Mouse (Mus musculus) CH12.LX (cell line): Measurements from ENCODE around the gene Rab25. TPM values are rescaled to one million over a fixed set of nuclear protein-coding genes. Genes with fewer than 3 reads are reported as not detected.

Experiments
- DNase-seq: peaks from one replicate; pipeline ENCODE4 v3.0.0-alpha.2; 2013; ENCODE audit errors: extremely low read depth
- H3K27ac ChIP-seq: 2 replicates; pipeline ENCODE4 v1.5.1; 2012; ENCODE audit warnings: low read depth, mild to moderate bottlenecking, control low read depth, moderate library complexity; ENCODE audit not compliant: insufficient read depth
- H3K27me3 ChIP-seq: replicated peaks from 2 replicates; pipeline ENCODE3; 2012; ENCODE audit warnings: inconsistent platforms
- H3K36me3 ChIP-seq, 2 experiments: replicated peaks in 1 of 2; 2 replicates each; pipeline versions ENCODE3 to v1.6.1; 2012; ENCODE audit warnings: inconsistent platforms in 1 of 2, low read length in 1 of 2, mild to moderate bottlenecking in 1 of 2, mixed read lengths in 1 of 2, moderate library complexity in 1 of 2; ENCODE audit not compliant: control insufficient read depth in 1 of 2, insufficient read depth in 1 of 2
- H3K4me1 ChIP-seq, 2 experiments: 2 replicates each; pipeline ENCODE4 v1.6.1; 2012; ENCODE audit warnings: inconsistent platforms in 1 of 2, moderate library complexity in 1 of 2; ENCODE audit not compliant: insufficient read depth in 2 of 2, control insufficient read depth in 1 of 2
- H3K4me2 ChIP-seq: 2 replicates; pipeline ENCODE4 v1.6.1; 2012; ENCODE audit warnings: low read depth, mild to moderate bottlenecking, control low read depth; ENCODE audit not compliant: poor library complexity, insufficient read depth, severe bottlenecking
- H3K4me3 ChIP-seq, 3 experiments: fragments of 150-350 bp in 1 of 3; sonication (generic) in 1 of 3; replicated peaks in 1 of 3; 2 replicates each; pipeline versions ENCODE3 to v1.5.1; 2011 to 2012; ENCODE audit warnings: low read depth in 2 of 3, low read length in 2 of 3, mild to moderate bottlenecking in 2 of 3, moderate library complexity in 2 of 3, control low read depth in 1 of 3, improper control_type of control experiment in 1 of 3, inconsistent platforms in 1 of 3, mixed read lengths in 1 of 3; ENCODE audit not compliant: poor library complexity in 1 of 3
- H3K79me2 ChIP-seq: replicated peaks from 2 replicates; pipeline ENCODE4 v1.6.1; 2012; ENCODE audit warnings: mild to moderate bottlenecking, moderate library complexity; ENCODE audit not compliant: control insufficient read depth, poor library complexity, insufficient read depth, severe bottlenecking; ENCODE audit errors: extremely low read depth
- H3K9ac ChIP-seq: 2 replicates; pipeline ENCODE4 v1.6.1; 2012; ENCODE audit warnings: low read depth, mild to moderate bottlenecking, control low read depth, moderate library complexity; ENCODE audit not compliant: insufficient read depth
- H3K9me3 ChIP-seq: replicated peaks from 2 replicates; pipeline ENCODE3; 2012; ENCODE audit warnings: low read length, inconsistent platforms, mixed read lengths
- BHLHE40 ChIP-seq: IDR thresholded peaks from 2 replicates; pipeline ENCODE4 v1.6.1; 2011; ENCODE audit warnings: mild to moderate bottlenecking, low read depth, low read length, improper control_type of control experiment
- CHD1 ChIP-seq: IDR thresholded peaks from 2 replicates; pipeline ENCODE4 v1.6.1; 2012; ENCODE audit warnings: low read depth, low read length, improper control_type of control experiment, inconsistent platforms
- CHD2 ChIP-seq: IDR thresholded peaks from 2 replicates; pipeline ENCODE4 v1.6.1; 2011; ENCODE audit warnings: low read length, improper control_type of control experiment
- E2F4 ChIP-seq: IDR thresholded peaks from 2 replicates; pipeline ENCODE4 v1.6.1; 2011; ENCODE audit warnings: low read depth, low read length, improper control_type of control experiment; ENCODE audit not compliant: insufficient replicate concordance
- EP300 ChIP-seq: IDR thresholded peaks from 2 replicates; pipeline ENCODE4 v1.6.1; 2011; ENCODE audit warnings: low read length, improper control_type of control experiment
- HCFC1 ChIP-seq: IDR thresholded peaks from 2 replicates; pipeline ENCODE4 v1.6.1; 2012; ENCODE audit warnings: low read depth, mild to moderate bottlenecking, inconsistent platforms, low read length, improper control_type of control experiment
- IRF4 ChIP-seq: IDR thresholded peaks from 2 replicates; pipeline ENCODE4 v1.6.1; 2014; ENCODE audit warnings: low read depth, mild to moderate bottlenecking, inconsistent platforms, low read length, improper control_type of control experiment
- JUND ChIP-seq: conservative IDR thresholded peaks from 2 replicates; pipeline ENCODE4 v1.6.1; 2011; ENCODE audit warnings: low read depth, low read length, improper control_type of control experiment
- MAFK ChIP-seq: IDR thresholded peaks from 2 replicates; pipeline ENCODE4 v1.6.1; 2011; ENCODE audit warnings: low read length, improper control_type of control experiment; ENCODE audit not compliant: insufficient replicate concordance
- MAX ChIP-seq: IDR thresholded peaks from 2 replicates; pipeline ENCODE4 v1.6.1; 2011; ENCODE audit warnings: low read length, improper control_type of control experiment
- MEF2A ChIP-seq: IDR thresholded peaks from 2 replicates; pipeline ENCODE4 v1.6.1; 2014; ENCODE audit warnings: low read depth, mild to moderate bottlenecking, inconsistent platforms, low read length, improper control_type of control experiment, borderline replicate concordance
- MXI1 ChIP-seq: IDR thresholded peaks from 2 replicates; pipeline ENCODE4 v1.6.1; 2011; ENCODE audit warnings: mild to moderate bottlenecking, low read depth, low read length, improper control_type of control experiment
- MYC ChIP-seq: IDR thresholded peaks from 2 replicates; pipeline ENCODE4 v1.6.1; 2011; ENCODE audit warnings: low read depth, mild to moderate bottlenecking, improper control_type of control experiment, low read length
- NELFE ChIP-seq: IDR thresholded peaks from 2 replicates; pipeline ENCODE4 v1.6.1; 2011; ENCODE audit warnings: low read depth, low read length, improper control_type of control experiment
- NRF1 ChIP-seq: IDR thresholded peaks from 2 replicates; pipeline ENCODE4 v1.6.1; 2014; ENCODE audit warnings: low read depth, mild to moderate bottlenecking, inconsistent platforms, low read length, improper control_type of control experiment, moderate library complexity
- PAX5 ChIP-seq: IDR thresholded peaks from 2 replicates; pipeline ENCODE4 v1.6.1; 2012; ENCODE audit warnings: low read length, inconsistent platforms, mixed read lengths
- POLR2AphosphoS2 ChIP-seq: IDR thresholded peaks from 2 replicates; pipeline ENCODE4 v1.6.1; 2011; ENCODE audit warnings: low read depth, low read length, improper control_type of control experiment
- RAD21 ChIP-seq: IDR thresholded peaks from 2 replicates; pipeline ENCODE4 v1.6.1; 2011; ENCODE audit warnings: low read depth, mild to moderate bottlenecking, low read length, improper control_type of control experiment, moderate library complexity
- RCOR1 ChIP-seq: conservative IDR thresholded peaks from 2 replicates; pipeline ENCODE4 v1.6.1; 2012; ENCODE audit warnings: low read depth, mild to moderate bottlenecking, inconsistent platforms, low read length, improper control_type of control experiment
- SIN3A ChIP-seq: IDR thresholded peaks from 2 replicates; pipeline ENCODE4 v1.6.1; 2012; ENCODE audit warnings: low read length, improper control_type of control experiment, inconsistent platforms
- TBP ChIP-seq: conservative IDR thresholded peaks from 2 replicates; pipeline ENCODE4 v1.6.1; 2011; ENCODE audit warnings: low read depth, low read length, improper control_type of control experiment
- TCF12 ChIP-seq: IDR thresholded peaks from 2 replicates; pipeline ENCODE4 v1.6.1; 2014; ENCODE audit warnings: low read depth, mild to moderate bottlenecking, inconsistent platforms, low read length, improper control_type of control experiment
- UBTF ChIP-seq: IDR thresholded peaks from 2 replicates; pipeline ENCODE4 v1.6.1; 2012; ENCODE audit warnings: low read depth, mild to moderate bottlenecking, inconsistent platforms, low read length, improper control_type of control experiment, moderate library complexity
- USF1 ChIP-seq: IDR thresholded peaks from 2 replicates; pipeline ENCODE4 v1.6.1; 2014; ENCODE audit warnings: low read depth, mild to moderate bottlenecking, inconsistent platforms, low read length, improper control_type of control experiment
- ZC3H11A ChIP-seq: IDR thresholded peaks from 2 replicates; pipeline ENCODE4 v1.6.1; 2012; ENCODE audit warnings: low read depth, mild to moderate bottlenecking, inconsistent platforms, low read length, improper control_type of control experiment
- ZKSCAN1 ChIP-seq: IDR thresholded peaks from 2 replicates; pipeline ENCODE4 v1.6.1; 2012; ENCODE audit warnings: low read depth, inconsistent platforms, low read length, improper control_type of control experiment, borderline replicate concordance
- ZMIZ1 ChIP-seq: IDR thresholded peaks from 2 replicates; pipeline ENCODE4 v1.6.1; 2012; ENCODE audit warnings: low read depth, mild to moderate bottlenecking, inconsistent platforms, low read length, improper control_type of control experiment
- ZNF384 ChIP-seq: IDR thresholded peaks from 2 replicates; pipeline ENCODE4 v1.6.1; 2012; ENCODE audit warnings: low read depth, low read length, improper control_type of control experiment, inconsistent platforms
- dilution Hi-C: fragments of 300-500 bp; cut with MboI; formaldehyde crosslinking; loops from 2 replicates; pipeline ENCODE4 v1.14.3; 2020; ENCODE audit warnings: low sequenced_read_pairs; ENCODE audit not compliant: extremely low pct_unique_long_range_greater_than_20kb, extremely low pct_ligation_motif_present
- in situ Hi-C: fragments of 300-500 bp; cut with MboI; formaldehyde crosslinking; loops from 3 replicates; pipeline ENCODE4 v1.14.3; 2019; ENCODE audit warnings: low sequenced_read_pairs, low pct_ligation_motif_present, low pct_unique_long_range_greater_than_20kb, mixed read lengths
- polyA plus RNA-seq: library from polyadenylated mRNA; unstranded; fragments of >175 nt; gene quantifications from 2 replicates; pipeline ENCODE4 v1.2.1, GENCODE M21; 2012; ENCODE audit warnings: low read depth; ENCODE audit not compliant: insufficient read length
- total RNA-seq, 2 experiments: library from RNA; depleted of rRNA; stranded (reverse); fragments of 300-350 nt in 1 of 2; fragments of >200 nt in 1 of 2; gene quantifications; 2 replicates each; pipeline ENCODE4 v1.2.3; 2012 to 2014

The Rab25 gene
- total and polyA plus RNA-seq, 3 experiments, result 0.79 to 4.1 (median 1.8) TPM

GRCm38 (mm10) chr3:88510421-88511289 is 37.4 kb downstream of the Rab25 start:
- Histone ChIP-seq H3K4me3 (no peak overlapping the region), H3K36me3 (no peaks in the 10 kb centered on the region), H3K4me2 (peak overlapping the region; percentile 33; the same call in 1 of the 2 replicates), H3K9me3 (no peaks in the 10 kb centered on the region), H3K4me1 (peaks cover 30 to 80% of the 10 kb centered on the region in 2 experiments), H3K27me3 (no peaks in the 10 kb centered on the region), H3K79me2 (no peaks in the 10 kb centered on the region), H3K9ac (no peak overlapping the region), H3K27ac (0 out of 2 replicates have a peak overlapping the region, but pooled peaks have one; percentile 18)
- no peak for DNase-seq
- no peak for TF ChIP-seq UBTF
- peak; percentile 58 for TF ChIP-seq ZNF384
- dilution Hi-C loops, result no loop called here
- in situ Hi-C loops, result no loop called here

- H3K79me2 ChIP-seq, result no peaks in the 10 kb centered on the region
- H3K4me1 ChIP-seq, result peaks cover 30 to 83% of the 10 kb centered on the region in 2 experiments
- DNase-seq, result peak; percentile 100
- H3K27me3 ChIP-seq, result no peaks in the 10 kb centered on the region
- H3K4me2 ChIP-seq, result peak within 1 kb of the TSS; percentile 87
- peak within 1 kb of the TSS; percentile 74 for H3K27ac ChIP-seq
- H3K36me3 ChIP-seq, result no peaks in the 10 kb centered on the region
- in situ Hi-C loops, result no loop called here
- dilution Hi-C loops, result no loop called here
- H3K4me3 ChIP-seq, result peak within 1 kb of the TSS; percentile 49 to 61 (median 57)
- H3K9me3 ChIP-seq, result no peaks in the 10 kb centered on the region
- peak within 1 kb of the TSS; percentile 51; the same call in 1 of the 2 replicates for H3K9ac ChIP-seq
- TF ChIP-seq NELFE, result peak; percentile 67
- peak; percentile 46 for TF ChIP-seq NRF1
- no peak for TF ChIP-seq E2F4
- TF ChIP-seq RCOR1, result peak; percentile 60
- TF ChIP-seq MAFK, result peak; percentile 17; the same call in 1 of the 2 replicates
- TF ChIP-seq CHD2, result peak; percentile 95
- TF ChIP-seq USF1, result peak; percentile 80
- no peak for TF ChIP-seq ZC3H11A
- TF ChIP-seq POLR2AphosphoS2, result no peak
- no peak for TF ChIP-seq JUND
- peak; percentile 25 for TF ChIP-seq RAD21
- TF ChIP-seq MAX, result peak; percentile 93
- peak; percentile 8; the same call in 1 of the 2 replicates for TF ChIP-seq ZNF384
- TF ChIP-seq ZMIZ1, result peak; percentile 79; the same call in 1 of the 2 replicates
- peak; percentile 79; the same call in 1 of the 2 replicates for TF ChIP-seq UBTF
- TF ChIP-seq BHLHE40, result peak; percentile 99
- TF ChIP-seq CHD1, result peak; percentile 38; the same call in 1 of the 2 replicates
- TF ChIP-seq SIN3A, result peak; percentile 98
- TF ChIP-seq IRF4, result peak; percentile 91
- TF ChIP-seq TCF12, result peak; percentile 93
- peak; percentile 92 for TF ChIP-seq MEF2A
- no peak for TF ChIP-seq PAX5
- no peak for TF ChIP-seq ZKSCAN1
- TF ChIP-seq HCFC1, result peak; percentile 52
- TF ChIP-seq TBP, result no peak
- peak; percentile 99 for TF ChIP-seq MXI1
- TF ChIP-seq MYC, result 0 out of 2 replicates have a peak, but pooled peaks have one; percentile 19
- TF ChIP-seq EP300, result peak; percentile 88; the same call in 1 of the 2 replicates
Measured at GRCm38 (mm10) chr3:88509692-88510420, 38.2 kb downstream of the Rab25 start, which contains the start of gene Lmna. Gene Lmna (minus strand): TSS chr3:88509956.
